Mouse (Mus musculus) liver, embryonic 16.5 days (tissue): ENCODE measurements around the gene Zfand3. TPM values are rescaled to one million over a fixed set of nuclear protein-coding genes. Genes with fewer than 3 reads are reported as not detected.

Source experiments
- ATAC-seq: fragments of 200-750 bp; cut with Nextera tagmentation; 2 replicates; pipeline ENCODE4 v1.8.0; 2017; ENCODE audit warnings: low read depth, mild to moderate bottlenecking, moderate number of reproducible peaks, moderate library complexity
- H3K27ac ChIP-seq: fragments of 300-500 bp; sonication (generic); 2 replicates; pipeline ENCODE4 v1.5.1; 2014; ENCODE audit warnings: mild to moderate bottlenecking, low read length
- H3K27me3 ChIP-seq: fragments of 300-500 bp; sonication (generic); 2 replicates; pipeline ENCODE4 v1.6.1; 2014; ENCODE audit warnings: low read depth, low read length, mixed read lengths; ENCODE audit not compliant: control insufficient read depth, insufficient read depth
- H3K36me3 ChIP-seq: fragments of 300-500 bp; sonication (generic); 2 replicates; pipeline ENCODE4 v1.6.1; 2014; ENCODE audit warnings: mild to moderate bottlenecking; ENCODE audit not compliant: control insufficient read depth, insufficient read depth
- H3K4me1 ChIP-seq: fragments of 300-500 bp; sonication (generic); 2 replicates; pipeline ENCODE4 v1.6.1; 2014; ENCODE audit warnings: low read depth, low read length, mixed read lengths; ENCODE audit not compliant: control insufficient read depth
- H3K4me2 ChIP-seq: fragments of 300-500 bp; sonication (generic); 2 replicates; pipeline ENCODE4 v1.6.1; 2014; ENCODE audit warnings: low read depth, low read length, mixed read lengths
- H3K4me3 ChIP-seq: fragments of 300-500 bp; sonication (generic); 2 replicates; pipeline ENCODE4 v1.5.1; 2014; ENCODE audit warnings: low read depth, mild to moderate bottlenecking, low read length
- H3K9ac ChIP-seq: fragments of 300-500 bp; sonication (generic); 2 replicates; pipeline ENCODE4 v1.6.1; 2014; ENCODE audit warnings: low read depth, low read length
- H3K9me3 ChIP-seq: fragments of 300-500 bp; sonication (generic); replicated peaks from 2 replicates; pipeline ENCODE4 v1.6.1; 2016; ENCODE audit warnings: low read length; ENCODE audit not compliant: control insufficient read depth
- WGBS: fragments of 180-500 bp; shearing (Covaris S2); extraction: QIAGEN DNeasy Blood & Tissue Kit; methylation state at CpG from one replicate; pipeline ENCODE4 v1.1.7; 2014; ENCODE audit not compliant: insufficient replicate concordance; 5-methylcytosine and 5-hydroxymethylcytosine counted together
- polyA plus RNA-seq: library from polyadenylated mRNA; unstranded; fragments of >200 nt; fragmentation: Nextera tagmentation; extraction: Ambion mirVana; gene quantifications from 2 replicates; pipeline ENCODE4 v1.2.1, GENCODE M21; 2015

The Zfand3 gene
- polyA plus RNA-seq, 1 experiment from 2014 or later, result 16.3 TPM

DNA sequence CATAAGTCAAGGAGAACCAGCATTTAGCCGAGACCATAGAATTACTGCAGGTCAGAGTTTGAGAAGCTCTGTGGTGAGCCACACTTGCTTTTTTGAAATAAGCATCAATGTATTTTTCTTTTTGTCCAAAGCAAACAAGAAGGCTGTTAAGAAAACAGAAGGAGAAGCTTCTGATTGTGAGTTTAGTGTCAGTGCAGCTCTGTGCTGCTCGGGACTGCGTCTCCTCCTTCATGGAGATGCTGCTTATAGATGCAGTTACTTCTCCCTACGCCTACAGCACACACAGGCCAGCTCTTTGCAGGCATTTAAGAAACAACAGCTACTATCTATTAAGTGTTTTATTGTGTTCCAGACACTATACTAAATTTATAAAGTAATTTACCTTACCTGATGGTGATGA, 107.5 kb downstream of the Zfand3 start:
- no peak overlapping the region for H3K4me3 ChIP-seq
- H3K4me2 ChIP-seq, result no peak overlapping the region
- H3K36me3 ChIP-seq, result no peaks in the 10 kb centered on the region
- H3K27ac ChIP-seq, result no peak overlapping the region
- H3K9ac ChIP-seq, result no peak overlapping the region
- no peaks in the 10 kb centered on the region for H3K9me3 ChIP-seq
- no peaks in the 10 kb centered on the region for H3K27me3 ChIP-seq
- whole genome bisulfite sequencing, result 74% methylated on average over 4 of the region's 4 CpGs
- no peak for ATAC-seq
- H3K4me1 ChIP-seq, result peaks cover 9% of the 10 kb centered on the region

GRCm38 (mm10) chr17:30112555-30113305, 108.2 kb downstream of the Zfand3 start:
- no peak overlapping the region for H3K27ac ChIP-seq
- H3K9ac ChIP-seq, result no peak overlapping the region
- H3K4me2 ChIP-seq, result no peak overlapping the region
- H3K4me1 ChIP-seq, result peaks cover 9% of the 10 kb centered on the region
- WGBS, result 39% methylated on average over 7 of the region's 7 CpGs
- no peaks in the 10 kb centered on the region for H3K9me3 ChIP-seq
- H3K27me3 ChIP-seq, result no peaks in the 10 kb centered on the region
- no peaks in the 10 kb centered on the region for H3K36me3 ChIP-seq
- no peak overlapping the region for H3K4me3 ChIP-seq
- peak; percentile 48; the same call in 1 of the 2 replicates for ATAC-seq

DNA sequence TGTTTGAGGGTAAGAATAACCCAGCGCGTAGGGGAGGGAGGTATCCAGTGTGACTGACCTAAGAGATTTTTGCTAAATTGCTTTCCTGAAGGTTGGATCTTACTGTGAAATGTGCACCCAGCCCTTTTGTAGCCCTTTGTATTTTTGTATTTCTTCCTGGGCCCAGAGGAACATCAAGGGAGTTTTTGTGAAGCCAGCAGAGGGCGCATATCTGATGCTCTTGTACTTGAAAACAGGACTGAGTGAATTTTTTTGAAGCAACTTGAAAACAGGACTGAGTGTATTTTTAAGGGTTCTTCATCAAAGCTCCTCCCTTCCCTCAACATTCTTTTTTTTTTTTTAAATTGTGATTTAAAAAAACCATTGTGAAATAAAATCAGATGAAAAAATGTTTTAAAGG, 110.2 kb downstream of the Zfand3 start:
- H3K4me2 ChIP-seq, result no peak overlapping the region
- no peaks in the 10 kb centered on the region for H3K9me3 ChIP-seq
- H3K4me1 ChIP-seq, result peaks cover 9% of the 10 kb centered on the region
- H3K9ac ChIP-seq, result no peak overlapping the region
- 78% methylated on average over 3 of the region's 3 CpGs for WGBS
- ATAC-seq, result no peak
- H3K27me3 ChIP-seq, result no peaks in the 10 kb centered on the region
- H3K36me3 ChIP-seq, result no peaks in the 10 kb centered on the region
- H3K27ac ChIP-seq, result no peak overlapping the region
- no peak overlapping the region for H3K4me3 ChIP-seq

DNA sequence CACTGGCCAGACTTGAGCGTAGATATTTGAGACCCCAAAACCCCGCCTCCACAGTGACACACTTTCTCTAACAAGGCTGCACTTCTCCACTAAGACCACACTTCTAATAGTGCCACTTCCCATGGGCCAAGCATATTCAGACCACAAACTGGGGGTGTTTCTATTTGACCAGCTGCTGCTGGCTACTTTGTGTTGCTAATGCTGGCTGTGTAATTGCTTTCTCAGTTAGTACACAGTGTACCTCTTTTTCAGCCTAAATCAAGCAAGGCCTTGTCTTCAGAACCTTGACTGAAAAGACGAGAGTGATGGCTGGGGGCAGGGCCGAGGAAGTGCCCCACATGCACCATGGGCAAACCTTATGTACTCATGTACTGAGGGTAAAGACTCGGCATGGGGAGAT, 111.7 kb downstream of the Zfand3 start:
- no peaks in the 10 kb centered on the region for H3K36me3 ChIP-seq
- H3K9me3 ChIP-seq, result no peaks in the 10 kb centered on the region
- no peak overlapping the region for H3K4me3 ChIP-seq
- H3K4me1 ChIP-seq, result peaks cover 10% of the 10 kb centered on the region
- H3K9ac ChIP-seq, result no peak overlapping the region
- H3K27me3 ChIP-seq, result no peaks in the 10 kb centered on the region
- WGBS, result 76% methylated on average over 5 of the region's 5 CpGs
- no peak for ATAC-seq
- no peak overlapping the region for H3K4me2 ChIP-seq
- no peak overlapping the region for H3K27ac ChIP-seq

DNA sequence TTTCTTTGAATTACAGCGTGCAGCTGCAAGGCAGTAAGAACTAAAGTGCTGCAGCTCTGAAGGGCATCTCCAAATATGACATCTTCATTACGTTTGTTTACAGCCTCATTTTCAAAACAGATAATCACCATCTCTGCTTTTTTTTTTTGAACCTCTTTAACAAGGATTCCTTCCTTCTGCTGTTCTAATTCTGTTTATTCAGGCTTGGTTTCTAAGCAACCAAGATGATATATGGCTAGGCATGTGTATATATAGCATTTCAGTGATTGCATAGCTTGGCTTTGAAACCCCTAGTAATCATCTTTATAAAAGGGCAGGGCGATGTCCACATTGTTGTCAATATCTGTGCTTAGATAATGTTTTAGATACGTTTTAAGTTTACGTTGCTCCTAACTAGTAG, 113.5 kb downstream of the Zfand3 start:
- H3K27me3 ChIP-seq, result no peaks in the 10 kb centered on the region
- H3K9ac ChIP-seq, result no peak overlapping the region
- no peak overlapping the region for H3K4me2 ChIP-seq
- no peaks in the 10 kb centered on the region for H3K9me3 ChIP-seq
- 75% methylated on average over 5 of the region's 5 CpGs for WGBS
- no peak for ATAC-seq
- peaks cover 7% of the 10 kb centered on the region for H3K4me1 ChIP-seq
- no peak overlapping the region for H3K4me3 ChIP-seq
- no peak overlapping the region for H3K27ac ChIP-seq
- H3K36me3 ChIP-seq, result no peaks in the 10 kb centered on the region

DNA sequence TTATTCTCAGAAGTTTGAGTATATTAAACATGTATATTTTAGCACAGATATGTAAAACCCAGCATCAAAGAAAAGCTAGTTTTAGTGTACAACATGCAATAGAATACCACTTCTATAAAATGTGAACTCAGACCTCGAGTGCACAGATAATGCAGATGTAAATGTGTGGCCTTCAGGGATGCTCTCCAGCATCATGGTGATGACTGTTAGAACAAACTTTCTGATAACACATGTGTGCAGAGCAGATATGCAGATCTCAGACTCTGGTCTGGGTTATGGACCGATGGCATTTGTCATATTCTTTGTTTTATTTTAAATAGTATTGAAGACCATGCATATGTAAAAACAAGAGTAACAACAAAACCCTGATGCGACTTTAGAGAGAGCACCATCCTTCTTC, 117.7 kb downstream of the Zfand3 start:
- Histone ChIP-seq H3K4me1 (peaks cover 6% of the 10 kb centered on the region), H3K27ac (no peak overlapping the region), H3K27me3 (no peaks in the 10 kb centered on the region), H3K4me2 (no peak overlapping the region), H3K36me3 (no peaks in the 10 kb centered on the region), H3K9ac (no peak overlapping the region), H3K9me3 (no peaks in the 10 kb centered on the region), H3K4me3 (no peak overlapping the region)
- WGBS, result 48% methylated on average over 3 of the region's 3 CpGs
- 0 out of 2 replicates have a peak, but pooled peaks have one; percentile 47 for ATAC-seq

GRCm38 (mm10) chr17:30128456-30128855, 123.9 kb downstream of the Zfand3 start:
- H3K9me3 ChIP-seq, result no peaks in the 10 kb centered on the region
- H3K27ac ChIP-seq, result no peak overlapping the region
- H3K36me3 ChIP-seq, result no peaks in the 10 kb centered on the region
- H3K9ac ChIP-seq, result no peak overlapping the region
- H3K4me3 ChIP-seq, result no peak overlapping the region
- WGBS, result 77% methylated on average over 6 of the region's 6 CpGs
- H3K27me3 ChIP-seq, result no peaks in the 10 kb centered on the region
- no peaks in the 10 kb centered on the region for H3K4me1 ChIP-seq
- no peak for ATAC-seq
- no peak overlapping the region for H3K4me2 ChIP-seq

- H3K4me2 ChIP-seq, result no peak overlapping the region
- no peak overlapping the region for H3K4me3 ChIP-seq
- H3K27me3 ChIP-seq, result no peaks in the 10 kb centered on the region
- WGBS, result 77% methylated on average over 7 of the region's 7 CpGs
- H3K9ac ChIP-seq, result no peak overlapping the region
- ATAC-seq, result no peak
- H3K27ac ChIP-seq, result no peak overlapping the region
- H3K9me3 ChIP-seq, result no peaks in the 10 kb centered on the region
- H3K4me1 ChIP-seq, result no peaks in the 10 kb centered on the region
- no peaks in the 10 kb centered on the region for H3K36me3 ChIP-seq
Measured at GRCm38 (mm10) chr17:30129220-30129619, 124.7 kb downstream of the Zfand3 start.

DNA sequence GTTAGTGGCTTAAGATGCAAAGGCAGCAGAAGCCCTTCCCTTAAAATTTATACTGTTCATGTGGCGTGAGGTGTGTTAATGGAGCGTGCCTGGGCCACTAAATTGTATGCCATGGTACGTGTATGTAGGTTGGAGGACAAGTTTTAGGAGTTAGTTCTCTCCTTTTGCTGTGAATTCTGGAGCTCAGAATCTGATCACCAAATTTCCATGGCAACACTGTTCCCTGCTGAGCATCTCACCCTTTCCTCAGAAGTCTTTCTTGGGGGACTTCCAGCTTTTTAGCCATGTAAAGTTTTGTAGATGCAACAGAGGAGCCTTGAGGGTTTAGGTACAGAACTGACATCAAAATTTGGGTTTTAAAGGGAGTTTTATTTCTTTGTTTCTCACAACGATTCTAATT, 125.8 kb downstream of the Zfand3 start:
- Histone ChIP-seq H3K36me3 (no peaks in the 10 kb centered on the region), H3K9me3 (no peaks in the 10 kb centered on the region), H3K4me1 (no peaks in the 10 kb centered on the region), H3K27me3 (no peaks in the 10 kb centered on the region), H3K9ac (no peak overlapping the region), H3K4me2 (no peak overlapping the region), H3K27ac (no peak overlapping the region), H3K4me3 (no peak overlapping the region)
- WGBS, result 74% methylated on average over 4 of the region's 4 CpGs
- no peak for ATAC-seq
